In the genomic region with DNA sequence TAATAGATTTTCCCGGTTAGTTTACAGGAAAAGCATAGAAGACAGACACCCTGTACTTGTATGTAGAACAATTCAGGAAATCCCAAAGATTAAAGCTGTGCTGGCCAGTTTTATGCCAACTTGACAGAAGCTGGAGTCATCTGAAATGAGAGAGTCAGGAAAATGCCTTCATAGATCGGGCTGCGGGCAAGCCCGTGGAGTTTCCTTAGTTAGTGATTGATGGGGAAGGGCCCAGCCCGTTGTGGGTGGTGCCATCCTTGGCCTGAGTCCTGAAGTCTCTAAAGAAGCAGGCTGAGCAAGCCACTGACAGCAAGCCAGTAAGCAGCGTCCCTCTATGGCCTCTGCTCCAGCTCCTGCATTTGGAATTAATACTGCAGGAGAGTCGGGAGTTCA, we compare ENCODE assay signal across 8 mouse cellular contexts. TPM values are rescaled to one million over a fixed set of nuclear protein-coding genes. Genes with fewer than 3 reads are reported as not detected.
A peak's percentile ranks its signal among the peaks of the same experiment; 100 is the strongest.
DNase-seq lines count a peak whose midpoint lies in the region; ATAC-seq and TF ChIP-seq lines count a peak whose summit lies in the region.
"Had no signal": no experiment of that assay in that cellular context is flagged by ENCODE, and none has a peak within 500 bp of the region (broad histone marks: within the 10 kb centered on the region; RNA-seq: fewer than 3 reads in every experiment).

No protein-coding gene starts in this region.

- no peaks in the 10 kb centered on the region for H3K27me3 ChIP-seq in lung, embryonic 14.5 days (ENCODE audit: insufficient read depth, low read length)
- H3K27me3 ChIP-seq: forebrain, embryonic 13.5 days had no signal

- H3K4me1 ChIP-seq in ES-E14 (ENCODE audit: control insufficient read depth in 2 of 2, insufficient read depth in 2 of 2, low read length in 2 of 2, poor library complexity in 1 of 2), result 0 out of 4 replicates have a peak, but pooled peaks cover 0 to 2% of the 10 kb centered on the region in 2 experiments
- H3K4me1 ChIP-seq in brown adipose tissue, adult 24 weeks (ENCODE audit: control insufficient read depth, insufficient read depth, insufficient read length, low read length), result no peaks in the 10 kb centered on the region
- H3K4me1 ChIP-seq in lung, embryonic 14.5 days (ENCODE audit: insufficient read depth), result no peaks in the 10 kb centered on the region
- H3K4me1 ChIP-seq: forebrain, embryonic 13.5 days had no signal

- TF ChIP-seq CTCF in lung, embryonic 14.5 days (IDR thresholded peaks at IDR 0.05; ENCODE audit: low read depth), result no peak

- H3K36me3 ChIP-seq in ES-E14 (ENCODE audit: control insufficient read depth, insufficient read depth, low read length, poor library complexity, severe bottlenecking), result no peaks in the 10 kb centered on the region
- no peaks in the 10 kb centered on the region for H3K36me3 ChIP-seq in lung, embryonic 14.5 days (ENCODE audit: insufficient read depth)

- WGBS in lung, embryonic 14.5 days, result 18% methylated on average over 7 of the region's 7 CpGs

- no peak for ATAC-seq in lung, embryonic 14.5 days (ENCODE audit: insufficient read depth)
- ATAC-seq: forebrain, embryonic 13.5 days had no signal

- H3K4me3 ChIP-seq in ES-E14 (ENCODE audit: insufficient read depth in 1 of 2, low read depth in 1 of 2, low read length in 2 of 2, poor library complexity in 1 of 2, severe bottlenecking in 1 of 2), result peak overlapping the region; percentile 7 to 23; a peak in 3 of 4 replicates
- H3K4me3 ChIP-seq in brown adipose tissue, adult 24 weeks (ENCODE audit: insufficient read depth, low read depth, low read length), result peak overlapping the region; percentile 20; the same call in 1 of the 2 replicates
- no peak overlapping the region for H3K4me3 ChIP-seq in lung, embryonic 14.5 days (ENCODE audit: low read depth, low read length)
- H3K4me3 ChIP-seq: forebrain, embryonic 13.5 days had no signal

- in situ Hi-C loops in ES-E14 (cut with MboI; ENCODE audit: low sequenced_read_pairs in 2 of 2, unreplicated experiment in 2 of 2), result no loop called here

- H3K4me2 ChIP-seq in lung, embryonic 14.5 days, result peak overlapping the region; percentile 3; the same call in 1 of the 2 replicates
- H3K4me2 ChIP-seq: forebrain, embryonic 13.5 days had no signal

- H3K9me3 ChIP-seq in ES-E14 (ENCODE audit: control insufficient read depth, insufficient read depth, low read depth, low read length), result no peaks in the 10 kb centered on the region
- no peaks in the 10 kb centered on the region for H3K9me3 ChIP-seq in lung, embryonic 14.5 days (ENCODE audit: low read depth, low read length)
- H3K9me3 ChIP-seq: forebrain, embryonic 13.5 days had no signal

- H3K27ac ChIP-seq in ES-E14 (ENCODE audit: insufficient read depth, low read depth, low read length, poor library complexity, severe bottlenecking), result no peak overlapping the region
- H3K27ac ChIP-seq in brown adipose tissue, adult 24 weeks (replicated peaks; ENCODE audit: low read depth, low read length), result no peak overlapping the region
- peak overlapping the region; percentile 47 for H3K27ac ChIP-seq in lung, embryonic 14.5 days (ENCODE audit: low read depth)
- H3K27ac ChIP-seq: forebrain, embryonic 13.5 days had no signal

- no peak for DNase-seq in ES-E14 (ENCODE audit: low read depth, low spot score)
- peak; percentile 62 for DNase-seq in kidney, adult 9 months
- DNase-seq in lung, embryonic 14.5 days, result peak; percentile 55
- DNase-seq in thymus, postnatal 25 days, result no peak
- DNase-seq in left cerebral cortex, adult 9 months (ENCODE audit: low spot score in 2 of 2), result no peak
- DNase-seq in c-Kit-positive CD71-positive TER-119-positive erythroid progenitor cells, embryonic 14.5 days (ENCODE audit: low spot score), result no peak

- no peak overlapping the region for H3K9ac ChIP-seq in ES-E14 (ENCODE audit: insufficient read depth, low read depth, low read length, poor library complexity, severe bottlenecking)
- H3K9ac ChIP-seq in lung, embryonic 14.5 days, result no peak overlapping the region
- H3K9ac ChIP-seq: forebrain, embryonic 13.5 days had no signal

TF ChIP-seq in ES-E14, 5 proteins besides CTCF, POLR2A, EP300 and RAD21:
- no peak for TF ChIP-seq ZC3H11A (IDR thresholded peaks at IDR 0.05; ENCODE audit: borderline replicate concordance, low read depth, low read length)
- no peak for TF ChIP-seq HCFC1 (IDR thresholded peaks at IDR 0.05; ENCODE audit: borderline replicate concordance, insufficient read depth, low read length)
- TF ChIP-seq MAFK (IDR thresholded peaks at IDR 0.05; ENCODE audit: insufficient read depth, low read depth, low read length), result no peak
- TF ChIP-seq ZNF384 (IDR thresholded peaks at IDR 0.05; ENCODE audit: low read depth, low read length), result no peak

RNA-seq across cellular contexts. Expression of a gene that starts 39.2 kb away (rescaled TPM):
- total RNA-seq in ES-E14 (2012; rRNA removed), result 196 and 205 TPM in 2 replicates
- 63.7 and 65.2 TPM in 2 replicates for polyA plus RNA-seq in brown adipose tissue, adult 24 weeks (2012; ENCODE audit: insufficient read depth, insufficient read length, missing spikeins)
- 3,363 and 3,461 TPM in 2 replicates for polyA plus RNA-seq in lung, embryonic 14.5 days (2014; fragmentation: Nextera tagmentation; extraction: Ambion mirVana)

RNA-seq across cellular contexts. Expression of a gene that starts 41.7 kb away (rescaled TPM):
- 87.1 and 95.0 TPM in 2 replicates for total RNA-seq in ES-E14 (2012; rRNA removed)
- 3.3 and 4.2 TPM in 2 replicates for polyA plus RNA-seq in brown adipose tissue, adult 24 weeks (2012; ENCODE audit: insufficient read depth, insufficient read length, missing spikeins)
- polyA plus RNA-seq in lung, embryonic 14.5 days (2014; fragmentation: Nextera tagmentation; extraction: Ambion mirVana), result 46.2 and 49.5 TPM in 2 replicates

Comparison
In these comparisons a context has a peak if more than half of its experiments do, and no peak if none do; other contexts are left out.
1. DNase-seq: peak in kidney, adult 9 months (single experiment) and lung, embryonic 14.5 days (single experiment); none in ES-E14 (single experiment), thymus, postnatal 25 days (single experiment), left cerebral cortex, adult 9 months (0 of 2) and c-Kit-positive CD71-positive TER-119-positive erythroid progenitor cells, embryonic 14.5 days (single experiment).
2. RNA of a gene that starts 39.2 kb away (polyA plus RNA-seq): 3,363 to 3,461 TPM in lung, embryonic 14.5 days; 63.7 to 65.2 TPM in brown adipose tissue, adult 24 weeks; every median in the first group is over 10 times any median in the second.